Mouse (Mus musculus): Measurements from ENCODE around the gene Mob1b.
"Not testable (repeated sequence)": the region's sequence is repeated elsewhere in the genome, so short reads cannot be mapped to it uniquely, and the experiment has no call there.

Mob1b gene

GRCm38 (mm10) chr5:88702041-88702440, 18.6 kb upstream of the Mob1b start:
- no peak for DNase-seq (ENCODE audit: low spot score)

GRCm38 (mm10) chr5:88703551-88703950, 17.1 kb upstream of the Mob1b start:
- no peak for DNase-seq (ENCODE audit: low spot score)

- no peak for DNase-seq (ENCODE audit: low spot score)
Observed at GRCm38 (mm10) chr5:88711128-88711527, 9.5 kb upstream of the Mob1b start.

- DNase-seq (ENCODE audit: low spot score): no peak
Observed at GRCm38 (mm10) chr5:88711618-88712224, 8.9 kb upstream of the Mob1b start.

- DNase-seq (ENCODE audit: low spot score): no peak
Observed at GRCm38 (mm10) chr5:88712328-88712727, 8.3 kb upstream of the Mob1b start.

GRCm38 (mm10) chr5:88716983-88717382, 3.7 kb upstream of the Mob1b start:
- DNase-seq (ENCODE audit: low spot score): no peak

- DNase-seq (ENCODE audit: low spot score): no peak
Observed at GRCm38 (mm10) chr5:88721003-88721475, 384 bp downstream of the Mob1b start.

GRCm38 (mm10) chr5:88721565-88722212, 1.0 kb downstream of the Mob1b start:
- peak; percentile 34 for DNase-seq (ENCODE audit: low spot score)

GRCm38 (mm10) chr5:88722213-88722600, 1.6 kb downstream of the Mob1b start:
- DNase-seq (ENCODE audit: low spot score): no peak

- no peak for DNase-seq (ENCODE audit: low spot score)
Observed at GRCm38 (mm10) chr5:88724030-88724429, 3.4 kb downstream of the Mob1b start.

- no peak for DNase-seq (ENCODE audit: low spot score)
Observed at GRCm38 (mm10) chr5:88727593-88728144, 7.0 kb downstream of the Mob1b start.

- DNase-seq (ENCODE audit: low spot score): no peak
Observed at GRCm38 (mm10) chr5:88734786-88735185, 14.1 kb downstream of the Mob1b start.

GRCm38 (mm10) chr5:88741065-88741464, 20.4 kb downstream of the Mob1b start:
- not testable (repeated sequence) for DNase-seq (ENCODE audit: low spot score)

GRCm38 (mm10) chr5:88747774-88748173, 27.1 kb downstream of the Mob1b start:
- DNase-seq (ENCODE audit: low spot score): no peak

- DNase-seq (ENCODE audit: low spot score): no peak
Observed at GRCm38 (mm10) chr5:88753199-88753598, 32.5 kb downstream of the Mob1b start.

- no peak for DNase-seq (ENCODE audit: low spot score)
Observed at GRCm38 (mm10) chr5:88762611-88763010, 42.0 kb downstream of the Mob1b start.

GRCm38 (mm10) chr5:88764430-88764986, 43.9 kb downstream of the Mob1b start:
- no peak for DNase-seq (ENCODE audit: low spot score)

GRCm38 (mm10) chr5:88764987-88765481, 44.4 kb downstream of the Mob1b start, which contains the start of gene Dck:
TSS of gene Dck (plus strand) at chr5:88764996.
- DNase-seq (ENCODE audit: low spot score): peak; percentile 98

GRCm38 (mm10) chr5:88765587-88765986, 44.9 kb downstream of the Mob1b start:
- no peak for DNase-seq (ENCODE audit: low spot score)

- no peak for DNase-seq (ENCODE audit: low spot score)
Observed at GRCm38 (mm10) chr5:88766121-88766520, 45.5 kb downstream of the Mob1b start.

- DNase-seq (ENCODE audit: low spot score): no peak
Observed at GRCm38 (mm10) chr5:88766863-88767262, 46.2 kb downstream of the Mob1b start.

- DNase-seq (ENCODE audit: low spot score): no peak
Observed at GRCm38 (mm10) chr5:88768201-88768600, 47.5 kb downstream of the Mob1b start.

Data from testis, postnatal 14 days (tissue).